Mouse (Mus musculus) kidney, postnatal 0 days (tissue): Measurements from ENCODE around the gene Fam107b. TPM values are rescaled to one million over a fixed set of nuclear protein-coding genes. Genes with fewer than 3 reads are reported as not detected.

ENCODE experiments used
- ATAC-seq: fragments of 200-750 bp; cut with Nextera tagmentation; replicated peaks from 2 replicates; pipeline ENCODE4 v1.8.0; 2017; ENCODE audit warnings: low read depth, moderate number of reproducible peaks, moderate TSS enrichment, moderate library complexity; ENCODE audit not compliant: low FRiP score
- DNase-seq: peaks from one replicate; pipeline ENCODE4 v3.0.0-alpha.2; 2016; ENCODE audit warnings: low spot score
- H3K27ac ChIP-seq: fragments of 300-500 bp; sonication (generic); 2 replicates; pipeline ENCODE4 v1.5.1; 2014; ENCODE audit warnings: mild to moderate bottlenecking
- H3K27me3 ChIP-seq: fragments of 300-500 bp; sonication (generic); 2 replicates; pipeline ENCODE4 v1.6.1; 2014; ENCODE audit warnings: low read length, mixed read lengths; ENCODE audit not compliant: insufficient read depth
- H3K36me3 ChIP-seq: fragments of 300-500 bp; sonication (generic); 2 replicates; pipeline ENCODE4 v1.6.1; 2014; ENCODE audit warnings: low read length, mixed read lengths; ENCODE audit not compliant: insufficient read depth
- H3K4me1 ChIP-seq: fragments of 300-500 bp; sonication (generic); replicated peaks from 2 replicates; pipeline ENCODE4 v1.6.1; 2014; ENCODE audit warnings: antibody characterized with exemption, low read length, mixed read lengths; ENCODE audit not compliant: insufficient read depth
- H3K4me2 ChIP-seq: fragments of 300-500 bp; sonication (generic); 2 replicates; pipeline ENCODE4 v1.6.1; 2014; ENCODE audit warnings: mild to moderate bottlenecking, low read length, moderate library complexity, mixed read lengths
- H3K4me3 ChIP-seq: fragments of 300-500 bp; sonication (generic); replicated peaks from 2 replicates; pipeline ENCODE4 v1.5.1; 2014; ENCODE audit warnings: low read depth, low read length
- H3K9ac ChIP-seq: fragments of 300-500 bp; sonication (generic); 2 replicates; pipeline ENCODE4 v1.6.1; 2014; ENCODE audit warnings: low read depth, low read length
- H3K9me3 ChIP-seq: fragments of 300-500 bp; sonication (generic); replicated peaks from 2 replicates; pipeline ENCODE4 v1.6.1; 2016; ENCODE audit warnings: low read length, inconsistent platforms, mixed read lengths
- CTCF ChIP-seq: IDR thresholded peaks from 2 replicates; pipeline ENCODE4 v1.5.1; 2016; ENCODE audit warnings: antibody characterized with exemption, low read depth, mild to moderate bottlenecking, moderate library complexity
- WGBS: fragments of 180-500 bp; shearing (Covaris S2); extraction: QIAGEN DNeasy Blood & Tissue Kit; methylation state at CpG from one replicate; pipeline ENCODE4 v1.1.7; 2014; 5-methylcytosine and 5-hydroxymethylcytosine counted together
- polyA plus RNA-seq: library from polyadenylated mRNA; unstranded; fragments of >200 nt; fragmentation: Nextera tagmentation; extraction: Ambion mirVana; gene quantifications from 2 replicates; pipeline ENCODE4 v1.2.1, GENCODE M21; 2015

Gene Fam107b
- polyA plus RNA-seq, 1 experiment from 2014 or later: 62.6 TPM

DNA sequence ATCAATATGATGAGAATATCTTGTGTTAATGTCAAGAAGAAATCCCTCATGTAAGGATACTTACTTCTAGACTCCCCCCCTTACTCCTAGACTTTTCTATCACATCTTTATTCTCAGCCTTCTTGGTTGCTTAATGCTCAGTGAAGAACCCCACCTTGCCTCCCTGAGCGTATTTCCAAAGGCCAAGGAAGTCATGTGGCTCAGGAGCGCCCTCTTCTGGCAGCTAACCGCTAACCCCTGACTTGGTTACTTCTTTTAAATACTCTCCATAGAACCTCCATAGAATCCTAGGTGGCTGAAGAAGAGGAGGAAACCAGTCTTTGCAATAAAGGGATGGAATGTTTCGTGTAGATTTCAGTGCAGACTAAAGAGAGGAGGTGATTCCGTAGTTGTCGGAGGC is 199.0 kb downstream of the Fam107b start:
- Histone ChIP-seq H3K4me2 (no peak overlapping the region), H3K9me3 (no peaks in the 10 kb centered on the region), H3K27ac (no peak overlapping the region), H3K4me3 (no peak overlapping the region), H3K27me3 (no peaks in the 10 kb centered on the region), H3K4me1 (peaks cover 13% of the 10 kb centered on the region; the same call in 1 of the 2 replicates), H3K9ac (no peak overlapping the region), H3K36me3 (no peaks in the 10 kb centered on the region)
- WGBS: 33% methylated on average over 6 of the region's 6 CpGs
- peak; percentile 97 for TF ChIP-seq CTCF
- ATAC-seq (peak; percentile 51; the same call in 1 of the 2 replicates), DNase-seq (peak; percentile 90)

DNA sequence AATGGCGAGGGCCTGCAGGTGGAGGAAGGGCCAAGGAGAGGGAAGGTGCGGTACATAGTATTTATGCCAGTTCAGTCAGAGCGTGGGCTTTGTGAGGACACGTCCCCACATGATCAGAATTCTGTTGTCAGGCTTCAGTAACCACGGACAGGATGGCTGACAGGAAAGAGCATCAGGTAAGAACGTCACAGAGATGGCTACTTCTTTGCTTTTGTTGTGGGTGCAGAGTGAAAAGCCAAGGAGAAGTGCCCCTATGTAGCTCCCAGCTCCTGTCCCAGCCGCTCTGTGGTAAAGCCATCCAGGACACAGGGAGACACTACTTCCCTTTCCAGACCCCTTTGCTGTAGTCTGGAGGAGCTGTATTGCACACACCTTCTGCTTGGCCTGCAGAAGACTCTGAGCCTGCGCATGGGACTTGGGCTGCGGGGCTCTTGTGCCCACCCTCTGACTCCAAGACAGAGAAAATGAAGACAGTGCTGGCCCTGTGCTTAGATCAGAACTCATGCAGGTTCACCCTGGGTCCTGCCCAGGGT is 199.6 kb downstream of the Fam107b start:
- Histone ChIP-seq H3K4me1 (peaks cover 13% of the 10 kb centered on the region; the same call in 1 of the 2 replicates), H3K27ac (0 out of 2 replicates have a peak overlapping the region, but pooled peaks have one; percentile 50), H3K9ac (no peak overlapping the region), H3K27me3 (no peaks in the 10 kb centered on the region), H3K4me3 (no peak overlapping the region), H3K36me3 (no peaks in the 10 kb centered on the region), H3K9me3 (no peaks in the 10 kb centered on the region), H3K4me2 (no peak overlapping the region)
- DNase-seq: no peak
- WGBS: 73% methylated on average over 9 of the region's 9 CpGs
- no peak for TF ChIP-seq CTCF
- ATAC-seq: peak; percentile 21; the same call in 1 of the 2 replicates

DNA sequence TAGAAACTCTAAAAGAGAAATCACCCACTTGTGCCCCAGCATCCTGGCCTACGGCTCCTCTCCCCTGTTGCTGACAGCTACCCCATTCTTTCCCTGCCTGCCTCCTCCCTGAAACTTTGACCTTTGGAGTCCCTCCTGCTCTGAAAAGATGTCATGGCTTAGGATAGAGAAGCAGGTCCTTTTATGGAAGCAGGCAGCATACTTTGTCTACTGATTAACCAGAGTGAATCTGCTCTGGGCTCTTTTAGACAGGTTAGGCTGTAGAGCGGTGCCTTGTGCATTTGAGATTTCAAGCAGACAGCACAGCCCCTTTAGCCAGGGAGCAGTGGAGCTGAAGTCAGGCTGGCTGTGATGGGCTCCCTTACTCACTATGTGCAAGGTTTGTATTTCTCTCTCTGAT is 200.1 kb downstream of the Fam107b start:
- no peak overlapping the region for H3K4me2 ChIP-seq
- DNase-seq: peak; percentile 28
- WGBS: 80% methylated on average over 2 of the region's 2 CpGs
- no peak overlapping the region for H3K9ac ChIP-seq
- H3K36me3 ChIP-seq: no peaks in the 10 kb centered on the region
- H3K4me3 ChIP-seq: no peak overlapping the region
- no peak for TF ChIP-seq CTCF
- ATAC-seq: peak; percentile 65
- no peaks in the 10 kb centered on the region for H3K9me3 ChIP-seq
- no peaks in the 10 kb centered on the region for H3K27me3 ChIP-seq
- peaks cover 13% of the 10 kb centered on the region; the same call in 1 of the 2 replicates for H3K4me1 ChIP-seq
- 0 out of 2 replicates have a peak overlapping the region, but pooled peaks have one; percentile 50 for H3K27ac ChIP-seq

DNA sequence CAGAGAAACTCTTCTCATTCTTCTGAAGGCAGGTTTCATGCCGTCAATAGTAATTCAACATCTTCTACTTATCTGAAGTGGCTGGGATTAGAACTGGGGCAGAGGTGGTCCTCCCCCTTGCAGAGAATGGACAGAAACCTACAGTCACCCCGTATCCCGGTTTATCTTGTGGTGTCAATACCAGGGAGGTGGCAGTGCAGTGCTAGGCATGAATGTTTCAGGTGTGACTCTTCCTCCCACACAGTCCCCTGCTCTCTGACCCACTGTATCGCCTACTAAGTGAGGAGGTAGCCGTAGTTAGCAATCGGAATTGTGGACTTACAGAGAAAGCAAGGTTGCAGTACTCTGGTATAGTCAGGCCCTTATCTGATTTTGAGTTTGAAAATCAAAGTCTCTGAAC is 201.2 kb downstream of the Fam107b start:
- Histone ChIP-seq H3K27me3 (no peaks in the 10 kb centered on the region), H3K9me3 (no peaks in the 10 kb centered on the region), H3K4me1 (peaks cover 3% of the 10 kb centered on the region; the same call in 1 of the 2 replicates), H3K36me3 (no peaks in the 10 kb centered on the region), H3K9ac (no peak overlapping the region), H3K27ac (no peak overlapping the region), H3K4me3 (no peak overlapping the region), H3K4me2 (no peak overlapping the region)
- TF ChIP-seq CTCF: no peak
- 81% methylated on average over 6 of the region's 6 CpGs for WGBS
- DNase-seq (no peak), ATAC-seq (no peak)

DNA sequence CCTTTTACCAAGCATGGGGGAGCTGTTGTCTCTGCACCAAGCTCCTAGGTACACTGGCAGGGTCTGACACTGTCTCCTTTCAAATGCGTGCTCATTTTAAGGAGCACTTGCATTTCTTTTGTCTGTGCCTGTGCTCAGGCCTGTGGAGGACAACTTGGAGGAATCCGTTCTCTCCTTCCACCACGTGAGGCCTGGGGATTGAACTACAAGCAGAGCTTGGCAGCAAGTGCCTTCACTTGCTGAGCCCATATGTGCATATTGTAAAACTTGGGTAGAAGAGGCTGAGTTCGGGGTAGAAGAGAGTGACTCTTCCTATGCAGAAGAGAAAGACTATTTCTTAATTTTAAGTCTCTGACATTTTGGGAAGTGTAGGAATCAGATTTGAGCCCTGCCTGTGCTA is 202.8 kb downstream of the Fam107b start:
- no peaks in the 10 kb centered on the region for H3K27me3 ChIP-seq
- 73% methylated on average over 4 of the region's 4 CpGs for WGBS

DNA sequence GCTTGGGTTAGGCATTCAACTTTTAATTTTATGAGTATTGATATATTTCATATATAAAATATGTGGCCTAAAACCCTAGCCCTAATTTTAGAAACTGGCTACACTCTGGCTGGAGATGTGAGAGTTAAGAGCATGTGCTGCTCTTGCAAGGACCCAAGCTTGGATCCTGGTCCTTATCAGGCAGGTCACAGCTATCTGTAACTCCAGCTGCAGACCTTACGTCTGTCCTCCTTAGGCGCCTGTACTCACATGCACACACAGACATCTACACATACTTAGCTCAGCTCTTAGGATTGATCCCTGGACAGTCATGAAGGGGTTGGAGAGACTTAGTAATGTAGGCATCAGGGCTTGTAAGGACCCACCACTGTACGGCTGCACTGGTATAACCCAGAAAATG is 205.3 kb downstream of the Fam107b start:
- Histone ChIP-seq H3K27ac (no peak overlapping the region), H3K4me3 (no peak overlapping the region), H3K9ac (no peak overlapping the region), H3K27me3 (no peaks in the 10 kb centered on the region), H3K36me3 (0 out of 2 replicates have a peak, but pooled peaks cover 15% of the 10 kb centered on the region), H3K4me1 (no peaks in the 10 kb centered on the region; the same call in 1 of the 2 replicates), H3K4me2 (no peak overlapping the region), H3K9me3 (no peaks in the 10 kb centered on the region)
- WGBS: 94% methylated on average over 3 of the region's 3 CpGs
- ATAC-seq (no peak), DNase-seq (no peak)
- TF ChIP-seq CTCF: no peak

More for the DNA sequence above, 202.8 kb downstream of the Fam107b start:
- H3K9ac ChIP-seq: no peak overlapping the region
- DNase-seq: no peak
- H3K4me1 ChIP-seq: peaks cover 3% of the 10 kb centered on the region; the same call in 1 of the 2 replicates
- H3K27ac ChIP-seq: no peak overlapping the region
- H3K4me3 ChIP-seq: no peak overlapping the region
- H3K9me3 ChIP-seq: no peaks in the 10 kb centered on the region
- no peak for ATAC-seq
- no peak overlapping the region for H3K4me2 ChIP-seq
- TF ChIP-seq CTCF: no peak
- H3K36me3 ChIP-seq: no peaks in the 10 kb centered on the region
